Mouse (Mus musculus) kidney, adult 2 months (tissue): Measurements from ENCODE around the gene Bbs10.

Experiments used
- CTCF ChIP-seq: fragments of 200-500 bp; conservative IDR thresholded peaks from 2 replicates; pipeline ENCODE4 v1.5.1; 2011; ENCODE audit warnings: low read depth, mild to moderate bottlenecking, control low read depth, low read length, moderate library complexity, mixed read lengths; ENCODE audit not compliant: insufficient read depth, insufficient read length
- POLR2A ChIP-seq: fragments of 200-500 bp; IDR thresholded peaks from one replicate; pipeline ENCODE4 v1.6.1; 2011; ENCODE audit warnings: low read depth, low read length, control low read depth

GRCm38 (mm10) chr10:111250192-111250591, 48.3 kb upstream of the Bbs10 start:
- no peak for TF ChIP-seq POLR2A
- TF ChIP-seq CTCF = no peak
